Mouse (Mus musculus) liver, embryonic 18 days (tissue): Measurements from ENCODE around the gene Elf5. TPM values are rescaled to one million over a fixed set of nuclear protein-coding genes. Genes with fewer than 3 reads are reported as not detected.

Source experiments
- polyA plus RNA-seq: library from polyadenylated mRNA; depleted of rRNA; stranded (reverse); fragments of >200 nt; gene quantifications from 2 replicates; pipeline ENCODE4 v1.2.3, GENCODE M21; 2012; rRNA removed

The Elf5 gene
- polyA plus RNA-seq: 0.04 TPM in 1 of 2 replicates, not detected in the other

DNA sequence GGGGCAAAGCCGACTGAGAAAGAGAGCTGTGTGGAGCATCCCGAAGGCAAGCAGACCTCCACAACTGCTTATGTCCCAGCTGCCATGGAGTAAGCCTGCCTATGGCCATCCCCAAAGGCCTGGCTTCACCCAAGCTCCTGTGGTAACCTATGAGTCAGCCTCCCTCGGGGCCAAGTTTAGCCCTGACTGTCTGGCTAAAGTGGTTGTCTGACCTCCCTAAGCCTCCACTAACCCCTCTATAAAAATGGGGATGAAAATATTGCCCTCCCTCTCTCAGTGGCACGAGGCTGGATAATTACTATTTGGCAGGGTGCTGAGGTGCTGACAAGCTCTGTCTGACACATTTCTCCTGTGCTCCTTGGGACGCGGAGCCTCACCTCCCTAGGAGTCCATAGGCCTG lies at the start of gene Elf5:
Gene Elf5, plus strand, starts transcription at position 341 of the 400 bp plus-strand sequence.

DNA sequence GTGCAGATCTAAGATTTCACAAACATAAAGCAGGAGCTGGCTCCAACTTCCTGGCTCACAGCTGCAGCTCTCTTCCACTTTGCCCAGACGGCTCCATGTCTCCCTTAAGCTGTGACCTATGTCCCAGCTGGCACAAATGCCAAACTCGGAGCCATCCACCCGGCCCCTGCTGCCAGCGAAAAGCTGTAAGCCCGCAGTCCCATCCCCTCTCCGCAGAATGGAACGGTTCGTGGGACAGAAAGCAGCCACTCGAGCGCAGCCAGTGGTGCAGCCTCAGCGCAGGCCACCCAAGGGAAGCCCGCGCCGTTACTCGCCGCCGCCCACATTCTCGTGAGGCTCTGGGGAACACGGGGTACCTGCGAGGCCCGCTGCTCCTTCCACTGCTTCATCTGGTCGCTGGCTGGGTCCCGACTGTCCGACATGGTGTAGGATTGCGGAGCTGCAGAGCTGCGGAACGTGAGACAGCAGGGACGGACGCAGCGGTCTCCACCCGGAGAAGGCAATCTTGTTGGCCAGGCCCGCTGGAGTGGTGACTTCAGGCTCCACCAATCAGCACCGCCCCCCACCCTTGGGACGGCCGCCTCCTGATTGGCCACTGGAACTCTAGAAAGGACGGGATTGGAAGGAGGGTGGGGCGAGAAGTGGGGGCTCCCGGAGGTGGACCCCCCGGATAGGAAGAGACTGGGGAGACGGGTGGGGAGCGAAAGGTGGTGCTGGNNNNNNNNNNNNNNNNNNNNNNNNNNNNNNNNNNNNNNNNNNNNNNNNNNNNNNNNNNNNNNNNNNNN lies 73.3 kb downstream of the Elf5 start, which contains the start of gene Cat:
Gene Cat, minus strand, starts transcription at position 544 of the 785 bp plus-strand sequence.

Other genes with a start within 250 kb of the Elf5 start
- gene Ehf, start 108.4 kb upstream of the Elf5 start, polyA plus RNA-seq: 0.39 and 0.50 TPM in 2 replicates
- 213 and 257 TPM in 2 replicates for gene Cat, start 73.5 kb downstream of the Elf5 start, polyA plus RNA-seq
- 3.0 and 3.7 TPM in 2 replicates for gene Abtb2, start 154.6 kb downstream of the Elf5 start, polyA plus RNA-seq